28 mouse cellular contexts compared by ENCODE assay signal in genomic region chr2:174603321-174603720, GRCm38 (mm10). TPM values are rescaled to one million over a fixed set of nuclear protein-coding genes. Genes with fewer than 3 reads are reported as not detected.
DNase-seq lines count a peak whose midpoint lies in the region; ATAC-seq lines count a peak whose summit lies in the region.
"Had no signal": no experiment of that assay in that cellular context is flagged by ENCODE, and none has a peak within 500 bp of the region (broad histone marks: within the 10 kb centered on the region; RNA-seq: fewer than 3 reads in every experiment).

No protein-coding gene starts in this region.

- H3K4me3 ChIP-seq in heart, embryonic 15.5 days = no peak overlapping the region
- H3K4me3 ChIP-seq: embryonic facial prominence, embryonic 10.5 days; forebrain, embryonic 10.5 days; heart, adult 2 months; left cerebral cortex, adult 2 months; limb, embryonic 15.5 days; neural tube, embryonic 12.5 days had no signal

- intact Hi-C loops in heart, postnatal 10 days (cut with DNase I) = no loop called here
- intact Hi-C loops in left cerebral cortex, postnatal 4 days (cut with DNase I) = no loop called here

- no peak overlapping the region for H3K9ac ChIP-seq in heart, embryonic 15.5 days
- H3K9ac ChIP-seq: hindbrain, embryonic 14.5 days; limb, embryonic 15.5 days; liver, embryonic 14.5 days; lung, embryonic 14.5 days; neural tube, embryonic 12.5 days had no signal

- H3K27ac ChIP-seq in heart, embryonic 15.5 days = peak overlapping the region; percentile 71
- H3K27ac ChIP-seq: embryonic facial prominence, embryonic 10.5 days; forebrain, embryonic 10.5 days; hindbrain, embryonic 14.5 days; left cerebral cortex, adult 2 months; limb, embryonic 15.5 days; liver, embryonic 14.5 days; neural tube, embryonic 12.5 days had no signal

- peaks cover 21% of the 10 kb centered on the region for H3K4me1 ChIP-seq in heart, embryonic 15.5 days (replicated peaks)
- H3K4me1 ChIP-seq: neural tube, embryonic 12.5 days had no signal

- DNase-seq in heart, postnatal 10 days = no peak
- DNase-seq in left cerebral cortex, adult 11 months (ENCODE audit: low spot score) = peak; percentile 24
- DNase-seq in left cerebral cortex, postnatal 4 days = no peak
- peak; percentile 49 for DNase-seq in CD4-positive helper T cell, adult 2 months (ENCODE audit: low read depth, low spot score)
- DNase-seq in naive thymus-derived CD4-positive, alpha-beta T cell, adult 2 months (ENCODE audit: low read depth) = peak; percentile 48
- DNase-seq: adrenal gland, postnatal 36 days; cerebellum, adult 11-12 months; cerebellum, postnatal 10 days; gastrocnemius, postnatal 25 days; heart, adult 2 months; heart, postnatal 4 days; kidney, adult 9 months; layer of hippocampus, adult 9-11 months; lung, embryonic 14.5 days; lung, postnatal 4 days; midbrain, embryonic 14.5 days had no signal

- no peaks in the 10 kb centered on the region for H3K36me3 ChIP-seq in heart, embryonic 15.5 days
- H3K36me3 ChIP-seq: embryonic facial prominence, embryonic 10.5 days; forebrain, embryonic 10.5 days; limb, embryonic 15.5 days; neural tube, embryonic 12.5 days had no signal

- WGBS in heart, embryonic 15.5 days = 83% methylated on average over 7 of the region's 7 CpGs

- no peak for ATAC-seq in heart, embryonic 15.5 days (replicated peaks; ENCODE audit: insufficient number of reproducible peaks, insufficient read depth, low FRiP score, low read depth)
- ATAC-seq in erythroblast, adult 5-6 weeks (replicated peaks; ENCODE audit: low FRiP score, poor library complexity, severe bottlenecking) = no peak
- ATAC-seq: forebrain, embryonic 16.5 days had no signal

- H3K9me3 ChIP-seq in heart, embryonic 15.5 days (replicated peaks) = no peaks in the 10 kb centered on the region
- H3K9me3 ChIP-seq: embryonic facial prominence, embryonic 10.5 days; forebrain, embryonic 10.5 days; limb, embryonic 15.5 days; neural tube, embryonic 12.5 days had no signal

- H3K4me2 ChIP-seq in heart, embryonic 15.5 days = no peak overlapping the region
- H3K4me2 ChIP-seq: hindbrain, embryonic 14.5 days; limb, embryonic 15.5 days; lung, embryonic 14.5 days; neural tube, embryonic 12.5 days had no signal

- no peaks in the 10 kb centered on the region for H3K27me3 ChIP-seq in heart, embryonic 15.5 days
- H3K27me3 ChIP-seq: limb, embryonic 15.5 days; neural tube, embryonic 12.5 days had no signal

RNA-seq across cellular contexts. Expression of gene Zfp831, which starts 40.0 kb away (rescaled TPM):
- 0.01 TPM in 1 of 2 replicates, not detected in the other for polyA plus RNA-seq in heart, embryonic 15.5 days (2015; fragmentation: Nextera tagmentation; extraction: Ambion mirVana)
- under 1 TPM; 0.10 to 0.12 TPM for total RNA-seq in heart, postnatal 10 days (2021)
- total RNA-seq in left cerebral cortex, postnatal 4 days (2021) = under 1 TPM; 0.30 to 0.52 TPM
- 0.58 and 1.7 TPM in 2 replicates for total RNA-seq in erythroblast, adult 5-6 weeks (2015; ENCODE audit: low replicate concordance)
- 0.42 and 1.1 TPM in 2 replicates for total RNA-seq in erythroblast, adult 5-6 weeks (2017; ENCODE audit: low replicate concordance)
- total RNA-seq: ES-E14 had no signal
- polyA plus RNA-seq: embryonic facial prominence, embryonic 10.5 days; forebrain, embryonic 16.5 days; hindbrain, embryonic 14.5 days; intestine, embryonic 14.5 days; limb, embryonic 15.5 days; lung, embryonic 14.5 days; midbrain, embryonic 14.5 days; neural tube, embryonic 12.5 days had no signal

Comparison
In these comparisons a context has a peak if more than half of its experiments do, and no peak if none do; other contexts are left out.
1. DNase-seq: peak in left cerebral cortex, adult 11 months (single experiment), CD4-positive helper T cell, adult 2 months (single experiment) and naive thymus-derived CD4-positive, alpha-beta T cell, adult 2 months (single experiment); none in heart, postnatal 10 days (0 of 2) and left cerebral cortex, postnatal 4 days (single experiment).